Mouse (Mus musculus) gastrocnemius, postnatal 14 days (tissue): ENCODE measurements around the gene Olfr287. TPM values are rescaled to one million over a fixed set of nuclear protein-coding genes. Genes with fewer than 3 reads are reported as not detected.

Experiments used
- DNase-seq: peaks from one replicate; pipeline ENCODE4 v3.0.0; 2021; ENCODE audit warnings: mixed read lengths
- intact Hi-C: fragments of 180-260 bp; cut with DNase I; formaldehyde crosslinking; loops from one replicate; pipeline ENCODE4 v1.15.1; 2025; ENCODE audit warnings: low total_unique reads
- long read RNA-seq, 2 experiments: library from polyadenylated mRNA; stranded (forward); transcript quantifications; one replicate each; pipeline ENCODE4 v2.0.0; 2021
- total RNA-seq, 2 experiments: library from RNA; stranded (reverse); gene quantifications; 2 replicates each; pipeline ENCODE4 v1.2.3; 2021

Gene Olfr287
- total RNA-seq, result not detected
- long read RNA-seq, experiment 1, result 0 reads
- long read RNA-seq, experiment 2, result 0 reads

DNA sequence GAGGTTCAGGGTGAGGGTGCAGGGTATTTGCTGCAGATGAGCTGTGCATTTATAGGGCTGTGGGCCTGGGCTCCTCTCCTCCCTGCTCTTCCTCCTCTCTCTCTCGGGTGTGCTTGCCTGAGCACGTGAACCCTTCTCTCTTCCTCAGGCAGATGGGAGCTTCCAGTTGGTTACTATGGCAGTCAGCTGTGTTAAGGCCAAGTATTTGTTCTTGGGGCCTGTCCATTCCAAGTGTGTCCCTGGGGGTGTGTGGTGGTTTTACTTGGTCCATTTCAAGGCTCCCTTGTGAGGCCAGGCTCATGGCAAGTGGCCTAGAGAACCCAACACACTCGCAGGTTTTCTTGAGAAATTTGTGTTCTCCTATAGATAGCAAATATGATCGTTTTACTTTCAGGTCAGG, at the start of gene Olfr287, which contains the start of gene Gm44579:
TSS of gene Olfr287 (minus strand) at position 180 of the 400 bp plus-strand sequence.
TSS of gene Gm44579 (minus strand) at position 101 of the 400 bp plus-strand sequence.
- DNase-seq, result no peak
- intact Hi-C loops, result no loop called here

DNA sequence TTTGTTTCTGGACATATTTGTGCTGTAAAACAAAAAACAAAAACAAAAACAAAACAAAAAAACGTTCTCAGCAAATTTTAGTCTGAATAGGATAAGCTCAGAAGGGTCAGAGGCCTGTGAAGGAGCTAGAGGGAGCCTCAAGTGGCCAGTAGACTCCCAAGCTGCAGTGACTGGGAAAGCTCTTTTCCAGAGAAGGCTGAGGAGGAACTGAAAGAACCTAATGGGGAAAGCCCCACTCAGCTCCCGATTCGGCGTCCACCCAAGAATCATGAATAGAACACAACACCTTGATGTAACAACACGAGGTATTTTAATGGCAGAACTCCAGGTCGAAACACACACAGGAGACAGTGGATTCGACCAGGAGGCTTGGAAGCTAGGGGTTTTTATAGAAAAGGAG, 36.9 kb upstream of the Olfr287 start:
- no peak for DNase-seq

DNA sequence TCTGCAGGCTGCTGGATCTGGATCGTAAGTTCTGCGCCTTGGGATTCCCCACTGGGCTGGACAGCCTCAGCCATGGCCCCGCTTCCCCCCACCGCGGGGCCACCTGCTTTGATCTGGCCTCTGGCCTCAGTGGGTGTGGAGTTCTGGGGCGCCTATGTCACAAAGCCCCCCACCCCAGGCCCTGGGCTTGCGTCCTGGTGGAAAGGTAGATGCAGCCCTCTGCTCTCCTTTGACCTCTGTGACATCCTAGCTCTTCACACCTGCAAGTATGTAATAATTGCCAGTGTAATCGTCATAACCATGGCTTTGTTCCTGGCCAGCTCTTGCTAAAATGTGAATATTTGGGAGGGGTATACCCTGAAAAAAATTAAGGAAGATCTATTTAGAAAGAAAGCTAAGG, 36.3 kb upstream of the Olfr287 start, which contains the start of gene H1fnt:
TSS of gene H1fnt (minus strand) at position 101 of the 400 bp plus-strand sequence.
- no peak for DNase-seq
- intact Hi-C loops, result no loop called here

More for the DNA sequence above, 36.9 kb upstream of the Olfr287 start:
- intact Hi-C loops, result no loop called here

DNA sequence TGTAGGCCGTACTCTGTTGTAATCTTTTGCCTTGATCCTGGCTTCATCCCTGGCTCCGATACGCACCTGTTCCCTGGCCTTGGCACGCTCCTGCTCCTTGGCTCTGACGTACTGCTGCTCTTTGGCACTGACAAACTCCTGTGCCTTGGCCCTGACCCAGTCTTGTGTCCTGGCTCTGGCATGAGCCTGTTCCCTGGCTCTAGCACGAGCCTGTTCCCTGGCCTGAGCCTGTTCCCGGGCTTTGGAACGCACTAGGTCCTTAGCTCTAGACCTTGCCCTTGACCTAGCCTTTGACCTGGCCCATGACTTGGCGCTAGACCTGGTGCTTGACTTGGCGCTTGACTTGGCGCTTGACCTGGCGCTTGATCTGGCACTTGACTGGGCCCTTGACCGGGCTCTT, 35.4 kb upstream of the Olfr287 start:
- intact Hi-C loops, result no loop called here
- DNase-seq, result peak; percentile 17

DNA sequence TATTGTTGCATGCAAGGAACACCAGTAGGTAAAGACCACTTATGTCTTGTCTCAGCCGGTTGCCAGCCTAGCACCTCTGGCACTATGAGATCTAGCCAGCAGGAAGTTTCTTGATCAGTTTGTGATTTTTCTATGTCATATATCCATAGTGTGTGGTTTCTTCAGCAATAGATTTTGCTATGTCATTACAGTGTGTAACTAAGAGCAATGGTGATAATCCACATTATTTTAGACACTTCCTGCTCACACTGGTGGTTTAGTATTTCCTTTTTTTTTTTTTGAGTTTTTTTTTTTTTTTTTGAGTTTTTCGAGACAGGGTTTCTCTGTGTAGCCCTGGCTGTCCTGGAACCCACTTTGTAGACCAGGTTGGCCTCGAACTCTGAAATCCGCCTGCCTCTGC, 14.6 kb upstream of the Olfr287 start:
- DNase-seq, result no peak
- intact Hi-C loops, result no loop called here

DNA sequence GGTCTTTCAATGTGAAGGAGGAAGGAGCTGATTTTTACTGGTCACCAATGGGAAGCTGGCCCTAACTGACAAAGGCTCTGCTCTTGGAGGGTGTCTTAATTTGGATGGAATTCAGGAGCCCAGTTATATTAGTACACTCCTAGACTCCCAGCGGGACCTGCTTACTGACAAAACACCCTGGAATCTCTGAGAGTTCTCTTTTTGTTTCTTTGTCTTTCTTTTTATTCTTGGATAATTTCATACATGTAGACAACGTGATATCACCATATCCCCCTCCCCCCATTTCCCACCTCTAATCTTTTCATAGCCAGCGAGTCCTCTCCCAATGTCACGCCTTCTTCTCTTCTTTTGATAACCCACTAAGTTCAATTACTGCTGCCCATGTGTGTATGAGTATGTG, 13.5 kb upstream of the Olfr287 start, which contains the start of gene Olfr286:
TSS of gene Olfr286 (minus strand) at position 101 of the 400 bp plus-strand sequence.
- intact Hi-C loops, result no loop called here

DNA sequence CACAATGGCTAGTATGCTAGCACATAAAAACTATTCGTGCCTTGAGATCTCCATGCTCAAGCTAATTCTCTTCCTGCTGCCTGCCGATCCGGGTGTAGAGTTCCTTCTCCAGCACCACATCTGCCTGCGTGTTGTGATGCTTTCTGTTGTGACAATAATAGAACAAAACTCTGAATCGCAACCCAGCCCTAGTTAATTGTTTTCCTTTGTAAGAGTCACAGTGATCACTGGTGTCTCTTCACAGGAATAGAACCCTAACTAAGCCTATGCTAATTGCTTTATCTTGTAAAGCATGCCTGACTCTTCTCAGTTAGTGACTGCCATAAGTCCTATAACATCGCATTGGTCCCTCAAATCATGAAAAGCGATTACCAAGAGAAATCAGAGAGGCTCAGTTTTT, 5.2 kb upstream of the Olfr287 start:
- intact Hi-C loops, result no loop called here
- no peak for DNase-seq

More for the DNA sequence above, 13.5 kb upstream of the Olfr287 start, which contains the start of gene Olfr286:
- no peak for DNase-seq

DNA sequence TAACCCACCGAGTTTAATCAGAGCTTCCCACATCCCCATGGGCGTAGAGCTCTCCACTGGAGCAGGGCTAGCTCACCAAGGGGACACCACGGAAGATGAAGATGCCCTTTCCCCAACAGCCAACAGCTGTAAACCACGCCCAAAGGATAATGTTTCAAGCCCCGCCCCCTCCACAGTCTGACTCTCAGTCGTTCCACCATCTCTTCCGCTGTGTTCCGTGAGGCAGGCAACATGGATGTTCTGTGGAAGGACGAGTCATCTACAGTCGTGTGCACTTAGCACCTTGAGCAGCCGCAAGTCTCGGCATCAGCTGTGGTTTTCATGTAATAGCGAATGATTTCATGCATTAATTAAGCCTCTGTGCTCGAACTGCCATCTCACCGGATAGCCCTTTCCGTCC, 4.8 kb upstream of the Olfr287 start:
- intact Hi-C loops, result no loop called here
- DNase-seq, result no peak

DNA sequence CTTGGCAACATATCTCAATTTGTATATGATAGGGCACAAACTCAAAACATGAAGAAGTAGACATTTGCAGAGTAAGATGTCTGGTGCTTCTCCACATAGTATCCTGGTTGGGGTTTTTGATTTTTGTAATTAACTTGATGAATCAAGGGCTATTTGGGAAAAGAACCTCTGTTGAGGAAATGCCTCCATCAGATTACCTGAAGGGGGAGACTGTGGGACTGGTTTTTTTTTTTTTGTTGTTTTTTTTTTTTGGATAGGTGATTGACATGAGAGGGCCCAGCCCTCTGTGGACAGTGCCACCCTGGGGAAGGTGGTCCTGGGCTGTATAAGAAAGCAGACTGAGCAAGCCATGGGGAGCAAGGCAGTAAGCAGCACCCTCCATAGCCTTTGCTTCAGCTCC, 1.5 kb upstream of the Olfr287 start:
- intact Hi-C loops, result no loop called here
- no peak for DNase-seq

DNA sequence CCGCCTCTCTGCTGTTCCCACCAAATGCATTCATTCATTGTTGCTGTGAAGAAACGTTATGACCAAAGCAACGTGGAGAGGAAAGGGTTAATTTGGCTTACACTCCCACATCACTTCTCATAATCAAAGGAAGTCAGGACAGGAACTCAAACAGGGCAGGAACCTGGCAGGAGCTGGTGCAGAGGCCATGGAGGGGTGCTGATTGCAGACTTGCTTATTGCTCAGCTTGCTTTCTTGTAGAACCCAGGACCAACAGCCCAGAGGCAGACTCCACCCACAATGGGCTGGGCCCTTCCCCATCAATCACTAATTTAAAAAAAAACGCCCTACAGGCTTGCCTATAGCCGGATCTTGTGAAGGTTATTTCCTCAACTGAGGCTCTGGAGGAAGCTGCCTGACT, 6.7 kb downstream of the Olfr287 start:
- DNase-seq, result no peak
- intact Hi-C loops, result no loop called here

DNA sequence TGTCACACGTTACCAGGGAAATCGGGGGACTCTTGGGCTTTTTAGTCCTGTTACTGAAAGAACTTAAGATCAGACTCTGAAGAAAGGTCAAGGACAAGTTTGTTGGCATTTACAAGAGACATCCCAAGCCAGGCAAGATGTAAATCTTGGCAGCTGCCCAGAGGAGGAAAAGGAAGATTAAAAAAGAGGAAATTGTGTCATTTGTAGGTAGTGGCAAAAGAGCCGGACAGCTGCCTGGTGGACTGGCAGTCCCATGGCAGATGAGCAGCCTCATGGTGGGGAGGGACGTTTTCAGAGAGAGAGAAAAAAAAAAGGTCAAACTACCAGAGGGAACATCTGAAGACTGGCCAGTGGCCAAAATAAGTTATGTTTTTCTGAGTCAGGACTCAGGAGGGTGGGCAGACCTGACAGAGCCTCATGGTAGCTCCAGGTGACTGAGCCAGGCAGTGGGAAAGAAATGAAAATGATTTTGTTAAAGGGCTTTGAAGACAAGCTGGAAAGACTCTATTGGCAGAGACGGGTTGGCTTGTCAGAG, 7.5 kb downstream of the Olfr287 start:
- intact Hi-C loops, result no loop called here
- no peak for DNase-seq

DNA sequence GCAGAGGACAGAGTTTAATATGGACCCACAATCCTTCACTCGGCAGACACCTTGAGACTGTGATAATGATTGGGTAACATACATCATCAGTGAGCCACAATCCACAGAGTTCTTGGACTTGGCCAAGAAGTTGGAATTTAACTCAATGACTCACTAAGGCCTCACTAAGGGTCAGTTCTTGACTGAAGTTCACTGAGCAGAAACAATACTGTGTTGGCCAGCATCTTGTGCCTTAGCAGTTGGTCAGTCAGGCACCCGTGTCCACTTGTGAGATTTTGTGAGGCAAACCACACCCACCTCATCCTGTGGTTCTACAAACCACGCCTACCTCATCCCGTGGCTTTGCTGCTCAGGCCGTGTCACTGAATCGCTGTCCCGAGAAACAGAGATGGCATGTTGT, 11.2 kb downstream of the Olfr287 start:
- no peak for DNase-seq
- intact Hi-C loops, result no loop called here

DNA sequence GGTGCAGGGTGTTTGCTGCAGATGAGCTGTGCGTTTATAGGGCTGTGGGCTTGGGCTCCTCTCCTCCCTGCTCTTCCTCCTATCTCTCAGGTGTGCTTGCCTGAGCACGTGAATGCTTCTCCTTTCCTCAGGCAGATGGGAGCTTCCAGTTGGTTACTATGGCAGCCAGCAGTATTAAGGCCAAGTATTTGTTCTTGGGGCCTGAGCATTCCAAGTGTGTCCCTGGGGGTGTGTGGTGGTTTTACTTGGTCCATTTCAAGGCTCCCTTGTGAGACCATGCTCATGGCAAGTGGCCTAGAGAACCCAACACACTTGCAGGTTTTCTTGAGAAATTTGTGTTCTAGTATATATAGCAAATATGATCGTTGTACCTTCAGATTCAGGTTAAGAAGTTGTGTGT, 25.4 kb downstream of the Olfr287 start, which contains the start of gene Olfr288:
TSS of gene Olfr288 (minus strand) at position 101 of the 400 bp plus-strand sequence.
- intact Hi-C loops, result no loop called here
- DNase-seq, result no peak

DNA sequence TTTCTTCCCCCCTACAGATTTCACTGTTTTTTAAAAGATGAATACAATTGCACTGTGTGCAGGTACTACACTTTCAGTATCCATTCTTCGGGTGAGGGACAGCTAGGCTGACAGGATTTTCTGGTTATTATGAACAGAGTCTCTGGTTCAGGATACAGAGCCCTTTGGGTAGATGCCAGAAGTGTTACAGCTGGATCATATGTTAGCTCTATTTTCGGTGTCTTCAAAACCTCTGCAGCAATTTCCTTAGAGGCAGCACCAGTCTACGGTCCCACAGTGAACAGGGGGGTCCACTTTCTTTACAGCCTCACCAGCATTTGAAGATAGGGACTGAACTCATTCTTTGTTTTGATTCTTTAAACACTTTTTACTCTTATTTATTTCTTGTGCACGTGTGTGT, 36.4 kb downstream of the Olfr287 start:
- DNase-seq, result no peak
- intact Hi-C loops, result loop anchor here (5.0 kb wide), 1 partner anchor 208 kb away; no protein-coding TSS in a partner anchor

DNA sequence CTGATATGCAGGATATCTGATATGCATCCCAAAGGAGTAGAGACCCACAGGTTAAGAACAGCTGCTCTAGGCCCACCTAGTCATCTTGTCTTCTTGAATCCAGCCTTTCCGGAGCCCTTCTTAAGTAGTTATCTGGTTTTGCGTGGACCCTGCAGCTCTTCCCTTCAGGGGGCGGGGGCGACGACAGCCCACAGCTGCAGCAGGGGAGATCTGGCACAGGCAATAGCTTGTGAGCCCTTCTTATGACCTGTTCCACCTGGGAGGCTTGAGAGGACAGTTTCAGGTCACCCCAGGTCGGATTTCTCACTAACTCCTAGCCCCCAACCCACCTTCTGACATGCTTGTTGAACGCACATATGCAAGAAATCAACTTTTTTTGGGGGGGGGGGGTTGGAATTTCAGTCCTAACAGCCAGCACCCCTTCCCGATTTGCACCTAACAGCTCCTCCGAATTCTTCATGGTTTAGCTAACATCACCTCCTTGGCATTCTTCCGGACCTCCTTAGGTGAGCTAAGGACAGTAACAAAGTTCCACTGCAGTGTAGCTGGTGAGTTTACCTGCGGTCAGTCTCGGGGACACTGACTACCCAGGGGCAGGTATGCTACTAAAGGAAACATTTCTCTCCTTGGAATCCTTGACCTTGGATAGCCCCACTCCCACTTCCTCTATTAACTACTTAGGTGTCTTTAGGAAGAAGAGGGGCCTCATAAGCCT, 38.8 kb downstream of the Olfr287 start:
- intact Hi-C loops, result loop anchor here (5.0 kb wide), 1 partner anchor 210 kb away; no protein-coding TSS in a partner anchor
- DNase-seq, result no peak

DNA sequence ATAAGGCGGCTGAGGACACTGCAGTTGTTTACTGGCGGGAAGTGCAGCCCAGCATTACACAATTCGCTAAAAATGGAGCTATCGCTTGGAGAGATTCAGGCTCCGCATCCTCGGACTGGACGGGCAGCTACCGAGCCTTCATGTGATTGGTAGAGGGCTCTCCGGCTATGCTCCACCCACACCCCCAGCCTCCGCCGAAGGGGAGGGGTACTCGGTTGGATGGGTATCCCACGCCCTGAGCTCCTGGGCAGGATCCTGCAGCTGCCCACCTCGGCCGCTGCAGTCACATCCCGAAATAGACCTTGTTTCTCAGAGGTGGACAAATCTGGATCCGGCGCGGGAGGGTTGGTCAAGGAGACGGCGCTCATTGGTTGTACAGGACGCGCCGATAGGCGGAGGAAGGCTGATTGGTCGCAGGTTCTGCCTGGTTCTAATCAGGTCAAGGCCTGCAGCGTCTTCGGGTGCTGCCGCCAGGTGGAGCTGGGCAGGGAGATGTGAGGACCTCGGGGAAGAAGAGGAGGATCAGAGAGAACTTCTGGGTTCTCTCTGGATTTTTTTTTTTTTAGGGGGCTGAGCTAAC, 39.6 kb downstream of the Olfr287 start:
- DNase-seq, result peak; percentile 94
- intact Hi-C loops, result loop anchor here (5.0 kb wide), 1 partner anchor 211 kb away; no protein-coding TSS in a partner anchor

DNA sequence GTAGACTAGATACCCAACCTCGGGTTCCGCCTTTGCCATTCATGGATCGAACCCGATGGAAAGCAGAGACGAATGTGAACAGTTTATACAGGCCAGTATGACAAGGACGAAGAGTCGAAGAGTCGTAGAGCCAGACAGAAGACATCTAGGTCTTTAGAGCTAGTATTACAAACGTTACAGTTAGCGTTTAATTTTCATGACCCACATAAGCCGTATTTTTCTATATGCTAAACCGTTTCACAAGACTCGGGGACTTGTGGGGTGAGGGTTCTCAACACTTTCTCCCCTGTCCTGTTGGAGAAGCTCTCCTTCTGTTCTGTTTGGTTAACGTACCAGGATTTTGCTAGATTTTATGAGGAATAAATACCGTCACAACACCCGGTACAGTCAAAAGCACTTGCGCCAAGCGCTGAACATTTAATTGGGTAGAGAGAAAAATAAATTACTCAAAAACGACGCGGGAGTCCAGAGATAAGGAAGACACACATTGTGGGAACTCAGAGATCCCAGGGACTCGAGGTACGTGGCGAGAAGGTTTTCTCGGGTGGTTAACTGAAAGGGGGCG, 40.2 kb downstream of the Olfr287 start:
- intact Hi-C loops, result loop anchor here (5.0 kb wide), 1 partner anchor 212 kb away; no protein-coding TSS in a partner anchor
- no peak for DNase-seq

DNA sequence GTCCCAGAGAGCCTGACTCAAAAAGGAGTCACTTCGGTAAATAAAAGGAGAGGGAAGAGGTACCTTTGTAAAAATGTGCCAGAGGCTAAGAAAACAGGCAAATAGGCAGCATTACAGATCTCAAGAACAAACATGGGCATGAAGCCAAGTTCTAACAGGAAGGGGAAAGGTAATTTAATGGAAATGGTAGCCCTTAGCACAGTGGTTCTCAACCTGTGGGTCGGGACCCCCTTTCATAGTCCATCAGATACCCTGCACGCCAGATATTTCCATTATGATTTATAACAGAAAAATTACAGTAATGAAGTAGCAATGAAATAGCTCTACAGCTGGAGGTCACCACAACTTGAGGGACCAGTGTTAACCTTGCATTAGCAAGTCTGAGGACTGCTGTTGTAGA, 43.5 kb downstream of the Olfr287 start:
- no peak for DNase-seq
- intact Hi-C loops, result no loop called here

DNA sequence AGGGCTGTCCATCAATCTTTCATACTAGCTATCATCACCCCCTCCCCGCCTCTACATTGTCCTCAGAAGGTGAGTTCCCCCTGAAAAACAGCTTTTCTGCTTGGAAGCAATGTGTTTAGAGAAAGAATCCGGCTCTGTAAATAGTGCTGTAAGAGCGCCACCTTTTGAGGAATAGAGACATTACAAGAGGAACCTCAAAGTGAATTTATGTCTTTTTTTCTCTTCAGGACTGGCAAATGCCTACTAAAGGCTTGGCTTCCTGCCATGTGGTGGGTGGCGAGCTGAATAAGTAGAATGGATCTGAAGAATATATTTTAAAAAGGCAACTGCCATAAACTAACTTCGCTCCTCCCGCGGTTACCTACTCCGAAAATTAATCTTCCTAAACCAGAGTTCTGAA, 47.0 kb downstream of the Olfr287 start:
- no peak for DNase-seq
- intact Hi-C loops, result no loop called here

DNA sequence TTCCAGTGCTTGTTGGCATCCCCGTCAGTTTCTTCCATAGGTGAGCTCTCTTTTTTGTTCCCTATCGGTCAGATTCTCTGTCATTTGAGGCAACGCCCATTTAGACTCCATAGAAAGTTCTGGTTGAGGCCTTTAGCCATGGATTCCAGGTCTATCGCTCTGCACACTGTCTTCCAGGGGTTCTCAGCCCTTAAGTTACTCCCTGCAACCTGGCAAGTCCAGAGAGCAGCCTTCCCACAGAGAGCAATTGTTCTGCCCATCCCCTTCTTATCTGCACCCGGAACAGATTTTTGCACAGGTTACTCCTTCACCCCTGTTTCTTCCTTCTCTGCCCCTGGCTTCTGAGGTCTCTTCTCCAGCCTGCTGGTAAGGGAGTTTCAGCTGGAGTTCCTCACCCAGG, 48.7 kb downstream of the Olfr287 start:
- DNase-seq, result no peak
- intact Hi-C loops, result no loop called here
